Mouse (Mus musculus): ENCODE results near the gene Tbc1d24.

Gene Tbc1d24

GRCm38 (mm10) chr17:24210591-24210990, 5.2 kb upstream of the Tbc1d24 start:
- no peak for DNase-seq (ENCODE audit: extremely low read depth, low read depth)

GRCm38 (mm10) chr17:24209916-24210240, 4.5 kb upstream of the Tbc1d24 start:
- DNase-seq (ENCODE audit: extremely low read depth, low read depth): no peak

- peak; percentile 51 for DNase-seq (ENCODE audit: extremely low read depth, low read depth)
Observed at GRCm38 (mm10) chr17:24209043-24209915, 3.9 kb upstream of the Tbc1d24 start, which contains the start of gene Ntn3. TSS of gene Ntn3 (minus strand) at chr17:24209531.

GRCm38 (mm10) chr17:24208641-24209042, 3.3 kb upstream of the Tbc1d24 start:
- DNase-seq (ENCODE audit: extremely low read depth, low read depth): no peak

- no peak for DNase-seq (ENCODE audit: extremely low read depth, low read depth)
Observed at GRCm38 (mm10) chr17:24207768-24208640, 2.6 kb upstream of the Tbc1d24 start.

GRCm38 (mm10) chr17:24206451-24207351, 1.3 kb upstream of the Tbc1d24 start:
- peak; percentile 73 for DNase-seq (ENCODE audit: extremely low read depth, low read depth)

- DNase-seq (ENCODE audit: extremely low read depth, low read depth): peak; percentile 73
Observed at GRCm38 (mm10) chr17:24205908-24206361, 573 bp upstream of the Tbc1d24 start.

- no peak for DNase-seq (ENCODE audit: extremely low read depth, low read depth)
Observed at GRCm38 (mm10) chr17:24204846-24205245, 516 bp downstream of the Tbc1d24 start.

- DNase-seq (ENCODE audit: extremely low read depth, low read depth): peak; percentile 14
Observed at GRCm38 (mm10) chr17:24203611-24204534, 1.5 kb downstream of the Tbc1d24 start.

- peak; percentile 92 for DNase-seq (ENCODE audit: extremely low read depth, low read depth)
Observed at GRCm38 (mm10) chr17:24203068-24203467, 2.3 kb downstream of the Tbc1d24 start.

GRCm38 (mm10) chr17:24201092-24201491, 4.3 kb downstream of the Tbc1d24 start:
- no peak for DNase-seq (ENCODE audit: extremely low read depth, low read depth)

- no peak for DNase-seq (ENCODE audit: extremely low read depth, low read depth)
Observed at GRCm38 (mm10) chr17:24199741-24200140, 5.6 kb downstream of the Tbc1d24 start.

GRCm38 (mm10) chr17:24199252-24199651, 6.1 kb downstream of the Tbc1d24 start:
- peak; percentile 81 for DNase-seq (ENCODE audit: extremely low read depth, low read depth)

- no peak for DNase-seq (ENCODE audit: extremely low read depth, low read depth)
Observed at GRCm38 (mm10) chr17:24197032-24197824, 8.1 kb downstream of the Tbc1d24 start.

- no peak for DNase-seq (ENCODE audit: extremely low read depth, low read depth)
Observed at GRCm38 (mm10) chr17:24195349-24195748, 10.0 kb downstream of the Tbc1d24 start.

- DNase-seq (ENCODE audit: extremely low read depth, low read depth): no peak
Observed at GRCm38 (mm10) chr17:24193769-24194168, 11.6 kb downstream of the Tbc1d24 start.

GRCm38 (mm10) chr17:24193268-24193667, 12.1 kb downstream of the Tbc1d24 start:
- no peak for DNase-seq (ENCODE audit: extremely low read depth, low read depth)

- no peak for DNase-seq (ENCODE audit: extremely low read depth, low read depth)
Observed at GRCm38 (mm10) chr17:24192848-24193247, 12.5 kb downstream of the Tbc1d24 start.

GRCm38 (mm10) chr17:24191481-24191880, 13.9 kb downstream of the Tbc1d24 start:
- DNase-seq (ENCODE audit: extremely low read depth, low read depth): no peak

Measured in MEL-GATA-1-ER (cell line).